Mouse (Mus musculus) heart, adult 2 months (tissue): ENCODE measurements around the gene Sh2d5.
A peak's percentile ranks its signal among the peaks of the same experiment; 100 is the strongest.

Source experiments
- CTCF ChIP-seq: fragments of 200-600 bp; IDR thresholded peaks from 2 replicates; pipeline ENCODE4 v1.8.1; 2022; ENCODE audit warnings: antibody characterized with exemption, mild to moderate bottlenecking, moderate library complexity
- EP300 ChIP-seq: fragments of 200-500 bp; IDR thresholded peaks from 2 replicates; pipeline ENCODE4 v1.6.1; 2011; ENCODE audit warnings: low read depth, low read length, control low read depth; ENCODE audit not compliant: insufficient read depth
- POLR2A ChIP-seq: fragments of 200-500 bp; IDR thresholded peaks from 2 replicates; pipeline ENCODE4 v1.6.1; 2011; ENCODE audit warnings: mild to moderate bottlenecking, low read depth, low read length, control low read depth; ENCODE audit not compliant: insufficient read depth

DNA sequence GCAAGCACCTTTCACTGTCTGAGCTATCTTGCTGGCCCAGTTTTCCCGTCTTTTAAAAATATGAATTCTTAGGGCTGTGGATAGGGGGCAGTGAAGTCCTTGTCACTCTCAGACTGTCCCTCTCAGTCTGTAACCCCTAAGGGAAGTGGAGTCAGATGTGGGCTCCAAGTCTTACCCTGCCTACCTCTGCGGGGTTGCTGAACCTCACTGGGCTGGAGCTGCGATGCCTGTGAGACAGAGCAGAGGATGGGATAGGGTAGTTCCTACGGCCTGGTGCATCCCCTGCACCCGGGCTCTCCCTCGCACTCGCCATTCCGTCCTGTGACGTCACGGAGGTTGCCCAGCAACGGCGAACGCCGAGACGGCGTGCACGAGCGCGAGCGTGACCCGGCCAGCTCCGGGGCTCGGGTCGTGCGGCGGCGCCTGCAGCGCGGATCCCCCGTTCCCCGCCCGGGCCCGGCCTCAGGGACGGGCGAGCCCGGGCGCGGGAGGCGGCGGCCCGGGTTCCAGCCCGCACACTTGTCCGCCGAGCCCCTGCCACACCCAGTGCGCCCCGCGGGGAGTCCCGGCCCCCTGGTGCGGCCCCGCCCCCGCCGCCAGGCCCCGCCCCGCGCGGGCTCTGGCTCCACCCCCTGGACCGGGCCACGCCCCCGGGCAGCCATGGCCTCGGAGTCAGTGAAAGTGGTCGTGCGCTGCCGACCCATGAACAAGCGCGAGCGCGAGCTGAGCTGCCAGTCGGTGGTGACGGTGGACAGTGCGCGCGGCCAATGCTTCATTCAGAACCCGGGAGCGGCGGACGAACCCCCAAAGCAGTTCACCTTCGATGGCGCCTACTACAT lies 11.9 kb downstream of the Sh2d5 start:
- TF ChIP-seq CTCF: peak; percentile 47
- TF ChIP-seq POLR2A: no peak
- no peak for TF ChIP-seq EP300
